Mouse (Mus musculus) MEL (cell line): ENCODE measurements around the gene Acyp1. TPM values are rescaled to one million over a fixed set of nuclear protein-coding genes. Genes with fewer than 3 reads are reported as not detected.

Experiments used
- DNase-seq: peaks from one replicate; pipeline ENCODE4 v3.0.0; 2011; ENCODE audit warnings: low read depth, low spot score
- H3K27ac ChIP-seq: 2 replicates; pipeline ENCODE4 v1.5.1; 2012; ENCODE audit warnings: low read depth, mild to moderate bottlenecking, control low read depth, low read length, moderate library complexity; ENCODE audit not compliant: control insufficient read depth
- H3K27me3 ChIP-seq, 2 experiments: fragments of 150-350 bp in 1 of 2; sonication (generic) in 1 of 2; 2 replicates each; pipeline ENCODE4 v1.6.1; 2012; ENCODE audit warnings: low read length in 2 of 2, mild to moderate bottlenecking in 2 of 2, improper control_type of control experiment in 1 of 2, moderate library complexity in 1 of 2; ENCODE audit not compliant: insufficient read depth in 2 of 2, control insufficient read depth in 1 of 2
- H3K36me3 ChIP-seq, 2 experiments: 2 replicates each; pipeline ENCODE4 v1.6.1; 2012 to 2014; ENCODE audit warnings: low read length in 2 of 2, improper control_type of control experiment in 1 of 2, inconsistent platforms in 1 of 2, mild to moderate bottlenecking in 1 of 2; ENCODE audit not compliant: insufficient read depth in 2 of 2, control insufficient read depth in 1 of 2
- H3K4me1 ChIP-seq, 2 experiments: fragments of 150-350 bp in 1 of 2; sonication (generic) in 1 of 2; 2 replicates each; pipeline ENCODE4 v1.6.1; 2012; ENCODE audit warnings: low read length in 2 of 2, improper control_type of control experiment in 1 of 2, mild to moderate bottlenecking in 1 of 2; ENCODE audit not compliant: insufficient read depth in 2 of 2, control insufficient read depth in 1 of 2
- H3K4me3 ChIP-seq, 2 experiments: fragments of 150-350 bp in 1 of 2; sonication (generic) in 1 of 2; 2 replicates each; pipeline ENCODE4 v1.5.1; 2012; ENCODE audit warnings: low read depth in 2 of 2, low read length in 2 of 2, mild to moderate bottlenecking in 2 of 2, moderate library complexity in 2 of 2, control low read depth in 1 of 2, improper control_type of control experiment in 1 of 2; ENCODE audit not compliant: control insufficient read depth in 1 of 2, insufficient read depth in 1 of 2
- H3K79me2 ChIP-seq: 2 replicates; pipeline ENCODE4 v1.6.1; 2012; ENCODE audit warnings: mild to moderate bottlenecking, low read length, moderate library complexity; ENCODE audit not compliant: control insufficient read depth, poor library complexity, insufficient read depth
- H3K9ac ChIP-seq: 2 replicates; pipeline ENCODE4 v1.6.1; 2012; ENCODE audit warnings: low read depth, mild to moderate bottlenecking, control low read depth, low read length, moderate library complexity; ENCODE audit not compliant: control insufficient read depth, poor library complexity, severe bottlenecking
- H3K9me3 ChIP-seq: fragments of 150-350 bp; sonication (generic); replicated peaks from 2 replicates; pipeline ENCODE4 v1.6.1; 2012; ENCODE audit warnings: mild to moderate bottlenecking, low read length, improper control_type of control experiment, moderate library complexity; ENCODE audit not compliant: insufficient read depth
- BHLHE40 ChIP-seq: IDR thresholded peaks from 2 replicates; pipeline ENCODE4 v1.6.1; 2012; ENCODE audit warnings: low read depth, mild to moderate bottlenecking, inconsistent platforms, low read length, improper control_type of control experiment, borderline replicate concordance
- CHD2 ChIP-seq: IDR thresholded peaks from 2 replicates; pipeline ENCODE4 v1.6.1; 2011; ENCODE audit warnings: low read length, improper control_type of control experiment
- CTCF ChIP-seq, 3 experiments: IDR thresholded peaks in 2 of 3; conservative IDR thresholded peaks in 1 of 3; 2 replicates each; pipeline ENCODE4 v1.5.1; 2011 to 2012; ENCODE audit warnings: low read length in 3 of 3, low read depth in 2 of 3, mild to moderate bottlenecking in 2 of 3, improper control_type of control experiment in 1 of 3, inconsistent platforms in 1 of 3, mixed read lengths in 1 of 3, moderate library complexity in 1 of 3; ENCODE audit not compliant: control insufficient read depth in 1 of 3, insufficient read depth in 1 of 3, poor library complexity in 1 of 3, severe bottlenecking in 1 of 3
- ETS1 ChIP-seq: IDR thresholded peaks from 2 replicates; pipeline ENCODE4 v1.6.1; 2012; ENCODE audit warnings: low read depth, mild to moderate bottlenecking, inconsistent platforms, low read length, improper control_type of control experiment, moderate library complexity
- GABPA ChIP-seq: IDR thresholded peaks from 2 replicates; pipeline ENCODE4 v1.6.1; 2012; ENCODE audit warnings: low read depth, mild to moderate bottlenecking, inconsistent platforms, low read length, improper control_type of control experiment, moderate library complexity
- GATA1 ChIP-seq: IDR thresholded peaks from 2 replicates; pipeline ENCODE4 v1.6.1; 2011; ENCODE audit warnings: low read depth, low read length, improper control_type of control experiment
- HCFC1 ChIP-seq: IDR thresholded peaks from 2 replicates; pipeline ENCODE4 v1.6.1; 2012; ENCODE audit warnings: low read depth, mild to moderate bottlenecking, inconsistent platforms, low read length, improper control_type of control experiment, moderate library complexity
- JUND ChIP-seq: IDR thresholded peaks from 2 replicates; pipeline ENCODE4 v1.6.1; 2011; ENCODE audit warnings: low read depth, mild to moderate bottlenecking, improper control_type of control experiment, low read length
- KAT2A ChIP-seq: conservative IDR thresholded peaks from 2 replicates; pipeline ENCODE4 v1.6.1; 2012; ENCODE audit warnings: low read depth, low read length, improper control_type of control experiment, inconsistent platforms
- MAFK ChIP-seq: IDR thresholded peaks from 2 replicates; pipeline ENCODE4 v1.6.1; 2011; ENCODE audit warnings: low read depth, mild to moderate bottlenecking, low read length, improper control_type of control experiment, borderline replicate concordance
- MAX ChIP-seq: IDR thresholded peaks from 2 replicates; pipeline ENCODE4 v1.6.1; 2011; ENCODE audit warnings: low read length, improper control_type of control experiment
- MAZ ChIP-seq: IDR thresholded peaks from 2 replicates; pipeline ENCODE4 v1.6.1; 2012; ENCODE audit warnings: low read depth, mild to moderate bottlenecking, inconsistent platforms, low read length, improper control_type of control experiment
- MXI1 ChIP-seq: IDR thresholded peaks from 2 replicates; pipeline ENCODE4 v1.6.1; 2011; ENCODE audit warnings: mild to moderate bottlenecking, low read depth, low read length, improper control_type of control experiment
- MYC ChIP-seq: IDR thresholded peaks from 2 replicates; pipeline ENCODE4 v1.6.1; 2011; ENCODE audit warnings: low read depth, mild to moderate bottlenecking, low read length, improper control_type of control experiment, moderate library complexity
- POLR2A ChIP-seq, 2 experiments: IDR thresholded peaks; 2 replicates each; pipeline ENCODE4 v1.6.1; 2011 to 2012; ENCODE audit warnings: low read length in 2 of 2, mild to moderate bottlenecking in 2 of 2, control low read depth in 1 of 2, improper control_type of control experiment in 1 of 2, low read depth in 1 of 2, moderate library complexity in 1 of 2; ENCODE audit not compliant: control insufficient read depth in 1 of 2, insufficient read depth in 1 of 2, poor library complexity in 1 of 2
- POLR2AphosphoS2 ChIP-seq: IDR thresholded peaks from 2 replicates; pipeline ENCODE4 v1.6.1; 2011; ENCODE audit warnings: low read length, improper control_type of control experiment
- POLR2AphosphoS5 ChIP-seq: IDR thresholded peaks from 2 replicates; pipeline ENCODE4 v1.6.1; 2012; ENCODE audit warnings: low read depth, borderline replicate concordance, mild to moderate bottlenecking, inconsistent platforms, low read length, moderate library complexity, mixed read lengths
- RCOR1 ChIP-seq: IDR thresholded peaks from 2 replicates; pipeline ENCODE4 v1.6.1; 2012; ENCODE audit warnings: low read depth, mild to moderate bottlenecking, inconsistent platforms, low read length, improper control_type of control experiment
- TAL1 ChIP-seq: IDR thresholded peaks from 2 replicates; pipeline ENCODE4 v1.6.1; 2012; ENCODE audit warnings: mild to moderate bottlenecking, inconsistent platforms, low read length, moderate library complexity, mixed read lengths
- TBP ChIP-seq: IDR thresholded peaks from 2 replicates; pipeline ENCODE4 v1.8.0; 2011; ENCODE audit warnings: low read depth, low read length, improper control_type of control experiment
- TCF12 ChIP-seq: IDR thresholded peaks from 2 replicates; pipeline ENCODE4 v1.6.1; 2014; ENCODE audit warnings: low read depth, mild to moderate bottlenecking, inconsistent platforms, low read length, improper control_type of control experiment, moderate library complexity
- UBTF ChIP-seq: IDR thresholded peaks from 2 replicates; pipeline ENCODE4 v1.6.1; 2012; ENCODE audit warnings: low read depth, mild to moderate bottlenecking, inconsistent platforms, low read length, improper control_type of control experiment, moderate library complexity, borderline replicate concordance; ENCODE audit not compliant: insufficient read depth
- USF2 ChIP-seq, 2 experiments: IDR thresholded peaks; 2 replicates each; pipeline ENCODE4 v1.6.1; 2011 to 2012; ENCODE audit warnings: improper control_type of control experiment in 2 of 2, low read length in 2 of 2, borderline replicate concordance in 1 of 2, inconsistent platforms in 1 of 2, low read depth in 1 of 2, mild to moderate bottlenecking in 1 of 2; ENCODE audit not compliant: insufficient read depth in 1 of 2
- ZC3H11A ChIP-seq: IDR thresholded peaks from 2 replicates; pipeline ENCODE4 v1.6.1; 2012; ENCODE audit warnings: low read depth, mild to moderate bottlenecking, inconsistent platforms, low read length, improper control_type of control experiment
- ZNF384 ChIP-seq: IDR thresholded peaks from 2 replicates; pipeline ENCODE4 v1.6.1; 2012; ENCODE audit warnings: low read depth, mild to moderate bottlenecking, inconsistent platforms, low read length, improper control_type of control experiment
- polyA plus RNA-seq, 2 experiments: library from polyadenylated mRNA; stranded (reverse) in 1 of 2; unstranded in 1 of 2; fragments of >175 nt in 1 of 2; fragments of >200 nt in 1 of 2; gene quantifications; 2 replicates each; pipeline versions ENCODE4 v1.2.1 to v1.2.4; 2012; ENCODE audit warnings: low replicate concordance in 2 of 2, low read depth in 1 of 2; ENCODE audit not compliant: insufficient read length in 2 of 2, insufficient read depth in 1 of 2, missing spikeins in 1 of 2
- total RNA-seq: library from RNA; depleted of rRNA; stranded (reverse); fragments of 300-350 nt; gene quantifications from 2 replicates; pipeline ENCODE4 v1.2.3, GENCODE M21; 2012

Acyp1 gene
- total and polyA plus RNA-seq, 3 experiments, result 47.4 to 54.5 TPM; not detected in 1

GRCm38 (mm10) chr12:85227876-85228599 lies 60.2 kb downstream of the Acyp1 start:
- H3K4me1 ChIP-seq, result no peaks in the 10 kb centered on the region
- no peaks in the 10 kb centered on the region for H3K9me3 ChIP-seq
- H3K27ac ChIP-seq, result no peak overlapping the region
- DNase-seq, result no peak
- TF ChIP-seq MAX, result no peak
- no peak for TF ChIP-seq KAT2A
- TF ChIP-seq UBTF, result no peak
- no peak for TF ChIP-seq POLR2AphosphoS5
- TF ChIP-seq TAL1, result no peak
- no peak for TF ChIP-seq ZNF384
- TF ChIP-seq MAFK, result no peak
- TF ChIP-seq GATA1, result no peak
- no peak for TF ChIP-seq HCFC1
- TF ChIP-seq TCF12, result no peak
- TF ChIP-seq MXI1, result no peak
- no peak for TF ChIP-seq MYC
- no peak for TF ChIP-seq TBP
- TF ChIP-seq POLR2AphosphoS2, result no peak
- no peak for TF ChIP-seq RCOR1
- TF ChIP-seq BHLHE40, result no peak
- no peak for TF ChIP-seq ETS1
- H3K27me3 ChIP-seq, result no peaks in the 10 kb centered on the region
- no peaks in the 10 kb centered on the region for H3K79me2 ChIP-seq
- no peak overlapping the region for H3K4me3 ChIP-seq
- no peaks in the 10 kb centered on the region; a peak in 1 of 4 replicates for H3K36me3 ChIP-seq
- no peak overlapping the region for H3K9ac ChIP-seq

- no peaks in the 10 kb centered on the region; a peak in 1 of 4 replicates for H3K36me3 ChIP-seq
- TF ChIP-seq HCFC1 (no peak), JUND (no peak), MAFK (no peak), USF2 (IDR thresholded peaks at IDR 0.05; ENCODE audit: borderline replicate concordance in 1 of 2, insufficient read depth in 1 of 2, low read depth in 1 of 2, low read length in 2 of 2) (no peak), GABPA (no peak), CHD2 (no peak), TAL1 (no peak), RCOR1 (no peak), ZC3H11A (no peak), POLR2AphosphoS2 (no peak), UBTF (no peak), POLR2A (IDR thresholded peaks at IDR 0.05; ENCODE audit: control insufficient read depth in 1 of 2, insufficient read depth in 1 of 2, low read depth in 1 of 2, low read length in 2 of 2, poor library complexity in 1 of 2) (no peak), MAX (no peak), CTCF (IDR thresholded peaks at IDR 0.05 in 2 of 3, conservative IDR thresholded peaks at IDR 0.05 in 1 of 3; ENCODE audit: control insufficient read depth in 1 of 3, insufficient read depth in 1 of 3, low read depth in 2 of 3, low read length in 3 of 3, poor library complexity in 1 of 3, severe bottlenecking in 1 of 3) (no peak), MAZ (no peak)
- no peaks in the 10 kb centered on the region for H3K79me2 ChIP-seq
- H3K9ac ChIP-seq, result no peak overlapping the region
- DNase-seq, result no peak
- H3K9me3 ChIP-seq, result no peaks in the 10 kb centered on the region
- H3K27ac ChIP-seq, result no peak overlapping the region
- H3K4me3 ChIP-seq, result no peak overlapping the region
- H3K4me1 ChIP-seq, result no peaks in the 10 kb centered on the region
- no peaks in the 10 kb centered on the region for H3K27me3 ChIP-seq
These were observed 61.0 kb downstream of the Acyp1 start for GRCm38 (mm10) chr12:85227227-85227626.
